Comparison of ENCODE assay signal across 10 mouse cellular contexts in genomic region chr7:111370421-111370887, GRCm38 (mm10).
A peak's percentile ranks its signal among the peaks of the same experiment; 100 is the strongest.
DNase-seq lines count a peak whose midpoint lies in the region; ATAC-seq lines count a peak whose summit lies in the region.
"Had no signal": no experiment of that assay in that cellular context is flagged by ENCODE, and none has a peak within 500 bp of the region (broad histone marks: within the 10 kb centered on the region; RNA-seq: fewer than 3 reads in every experiment).

No protein-coding gene starts in this region.

- no peak for ATAC-seq in kidney, embryonic 15.5 days (replicated peaks; ENCODE audit: low FRiP score)
- ATAC-seq in intestine, embryonic 16.5 days: no peak
- ATAC-seq: Patski had no signal

- no peaks in the 10 kb centered on the region for H3K9me3 ChIP-seq in kidney, embryonic 15.5 days (replicated peaks)
- no peaks in the 10 kb centered on the region for H3K9me3 ChIP-seq in intestine, embryonic 16.5 days (ENCODE audit: control insufficient read depth, low read length)
- H3K9me3 ChIP-seq: embryonic facial prominence, embryonic 12.5 days had no signal

- DNase-seq in kidney, adult 11 months: peak; percentile 13
- DNase-seq in Muller cell, postnatal 12 days (ENCODE audit: inconsistent ontology term): peak; percentile 34
- DNase-seq in adrenal gland, postnatal 4 days (ENCODE audit: low spot score in 2 of 2): peak; percentile 7 to 31
- peak; percentile 46 for DNase-seq in heart, postnatal 4 days
- no peak for DNase-seq in thymus, adult 18-20 months
- no peak for DNase-seq in embryo, embryonic 11 days

- no peak overlapping the region for H3K9ac ChIP-seq in kidney, embryonic 15.5 days
- no peak overlapping the region for H3K9ac ChIP-seq in intestine, embryonic 16.5 days (ENCODE audit: low read depth, low read length)
- H3K9ac ChIP-seq: embryonic facial prominence, embryonic 12.5 days had no signal

- no peak overlapping the region for H3K27ac ChIP-seq in kidney, embryonic 15.5 days
- H3K27ac ChIP-seq in intestine, embryonic 16.5 days (ENCODE audit: low read length): no peak overlapping the region
- H3K27ac ChIP-seq: embryonic facial prominence, embryonic 12.5 days had no signal

- no peaks in the 10 kb centered on the region for H3K27me3 ChIP-seq in kidney, embryonic 15.5 days
- no peaks in the 10 kb centered on the region for H3K27me3 ChIP-seq in intestine, embryonic 16.5 days (replicated peaks; ENCODE audit: control insufficient read depth, insufficient read depth, low read length)
- H3K27me3 ChIP-seq: embryonic facial prominence, embryonic 12.5 days; Patski had no signal

- no peaks in the 10 kb centered on the region for H3K36me3 ChIP-seq in kidney, embryonic 15.5 days
- H3K36me3 ChIP-seq in intestine, embryonic 16.5 days (ENCODE audit: control insufficient read depth, insufficient read depth, low read length): no peaks in the 10 kb centered on the region
- H3K36me3 ChIP-seq: embryonic facial prominence, embryonic 12.5 days had no signal

- H3K4me3 ChIP-seq in kidney, embryonic 15.5 days (replicated peaks): no peak overlapping the region
- H3K4me3 ChIP-seq in intestine, embryonic 16.5 days (ENCODE audit: low read length): no peak overlapping the region
- H3K4me3 ChIP-seq: embryonic facial prominence, embryonic 12.5 days had no signal

- no peak overlapping the region for H3K4me2 ChIP-seq in kidney, embryonic 15.5 days
- no peak overlapping the region for H3K4me2 ChIP-seq in intestine, embryonic 16.5 days (ENCODE audit: low read depth, low read length)
- H3K4me2 ChIP-seq: embryonic facial prominence, embryonic 12.5 days had no signal

- H3K4me1 ChIP-seq in kidney, embryonic 15.5 days: peaks cover 15% of the 10 kb centered on the region
- H3K4me1 ChIP-seq in intestine, embryonic 16.5 days (ENCODE audit: control insufficient read depth, insufficient read depth, low read length): peaks cover 3% of the 10 kb centered on the region; the same call in 1 of the 2 replicates

- WGBS in kidney, embryonic 15.5 days: 50% methylated on average over 2 of the region's 2 CpGs
- 58% methylated on average over 2 of the region's 2 CpGs for WGBS in intestine, embryonic 16.5 days

Comparison
In these comparisons a context has a peak if more than half of its experiments do, and no peak if none do; other contexts are left out.
1. DNase-seq: peak in kidney, adult 11 months (single experiment), Muller cell, postnatal 12 days (single experiment), adrenal gland, postnatal 4 days (2 of 2) and heart, postnatal 4 days (single experiment); none in thymus, adult 18-20 months (0 of 2) and embryo, embryonic 11 days (single experiment).